Mouse (Mus musculus) bone marrow macrophage, adult 2 months (primary cell): ENCODE measurements around the gene Hoxd4. TPM values are rescaled to one million over a fixed set of nuclear protein-coding genes. Genes with fewer than 3 reads are reported as not detected.
A peak's percentile ranks its signal among the peaks of the same experiment; 100 is the strongest.

ENCODE experiments used
- H3K27ac ChIP-seq: 2 replicates; pipeline ENCODE4 v1.5.1; 2012; ENCODE audit warnings: low read depth, low read length; ENCODE audit not compliant: insufficient read depth
- H3K4me1 ChIP-seq: 2 replicates; pipeline ENCODE4 v1.6.1; 2012; ENCODE audit warnings: low read length; ENCODE audit not compliant: control insufficient read depth, insufficient read depth
- H3K4me3 ChIP-seq: 2 replicates; pipeline ENCODE4 v1.5.1; 2012; ENCODE audit warnings: mild to moderate bottlenecking, low read length, moderate library complexity; ENCODE audit not compliant: insufficient read depth
- CTCF ChIP-seq: IDR thresholded peaks from 2 replicates; pipeline ENCODE4 v1.5.1; 2012; ENCODE audit warnings: low read depth, mild to moderate bottlenecking, low read length, moderate library complexity
- POLR2A ChIP-seq: IDR thresholded peaks from 2 replicates; pipeline ENCODE4 v1.6.1; 2012; ENCODE audit warnings: mild to moderate bottlenecking, low read depth, low read length, borderline replicate concordance
- polyA plus RNA-seq: library from polyadenylated mRNA; stranded (reverse); fragments of >200 nt; gene quantifications from 2 replicates; pipeline ENCODE4 v1.2.4, GENCODE M21; 2012; ENCODE audit not compliant: missing spikeins, insufficient read depth, insufficient read length

Hoxd4 gene
- polyA plus RNA-seq, 1 experiment = not detected

- peak overlapping the region; percentile 25 for H3K4me3 ChIP-seq
- TF ChIP-seq POLR2A = no peak
- TF ChIP-seq CTCF = no peak
- H3K4me1 ChIP-seq = no peaks in the 10 kb centered on the region
- no peak overlapping the region for H3K27ac ChIP-seq
These were observed 13.3 kb upstream of the Hoxd4 start for GRCm38 (mm10) chr2:74698201-74699052.

GRCm38 (mm10) chr2:74699053-74699430, 12.7 kb upstream of the Hoxd4 start:
- Histone ChIP-seq H3K4me1 (no peaks in the 10 kb centered on the region), H3K4me3 (no peak overlapping the region), H3K27ac (no peak overlapping the region)
- TF ChIP-seq CTCF = no peak
- no peak for TF ChIP-seq POLR2A

GRCm38 (mm10) chr2:74699664-74700545, 11.8 kb upstream of the Hoxd4 start:
- Histone ChIP-seq H3K4me3 (no peak overlapping the region), H3K4me1 (no peaks in the 10 kb centered on the region), H3K27ac (no peak overlapping the region)
- TF ChIP-seq POLR2A (no peak), CTCF (no peak)

- no peaks in the 10 kb centered on the region for H3K4me1 ChIP-seq
- no peak overlapping the region for H3K4me3 ChIP-seq
- no peak overlapping the region for H3K27ac ChIP-seq
- TF ChIP-seq CTCF (no peak), POLR2A (no peak)
These were observed 11.1 kb upstream of the Hoxd4 start for GRCm38 (mm10) chr2:74700546-74701112.

- H3K4me3 ChIP-seq = no peak overlapping the region
- TF ChIP-seq POLR2A (no peak), CTCF (peak; percentile 92)
- no peaks in the 10 kb centered on the region for H3K4me1 ChIP-seq
- H3K27ac ChIP-seq = no peak overlapping the region
These were observed 9.5 kb upstream of the Hoxd4 start for GRCm38 (mm10) chr2:74701949-74702819.

GRCm38 (mm10) chr2:74702820-74703219, 8.9 kb upstream of the Hoxd4 start:
- H3K4me3 ChIP-seq = no peak overlapping the region
- no peak overlapping the region for H3K27ac ChIP-seq
- H3K4me1 ChIP-seq = no peaks in the 10 kb centered on the region
- TF ChIP-seq CTCF (no peak), POLR2A (no peak)

- no peak for TF ChIP-seq CTCF
- no peak for TF ChIP-seq POLR2A
- no peak overlapping the region for H3K27ac ChIP-seq
- no peak overlapping the region for H3K4me3 ChIP-seq
- H3K4me1 ChIP-seq = no peaks in the 10 kb centered on the region
These were observed 8.4 kb upstream of the Hoxd4 start for GRCm38 (mm10) chr2:74703317-74703716.

GRCm38 (mm10) chr2:74703720-74704392, 7.9 kb upstream of the Hoxd4 start:
- Histone ChIP-seq H3K27ac (no peak overlapping the region), H3K4me3 (no peak overlapping the region), H3K4me1 (no peaks in the 10 kb centered on the region)
- TF ChIP-seq POLR2A = no peak
- no peak for TF ChIP-seq CTCF
